Mouse (Mus musculus): ENCODE results near the gene Tctex1d4. TPM values are rescaled to one million over a fixed set of nuclear protein-coding genes. Genes with fewer than 3 reads are reported as not detected.

The Tctex1d4 gene
- 0.39 and 1.2 TPM in 2 replicates for polyA plus RNA-seq (2012; rRNA removed)

DNA sequence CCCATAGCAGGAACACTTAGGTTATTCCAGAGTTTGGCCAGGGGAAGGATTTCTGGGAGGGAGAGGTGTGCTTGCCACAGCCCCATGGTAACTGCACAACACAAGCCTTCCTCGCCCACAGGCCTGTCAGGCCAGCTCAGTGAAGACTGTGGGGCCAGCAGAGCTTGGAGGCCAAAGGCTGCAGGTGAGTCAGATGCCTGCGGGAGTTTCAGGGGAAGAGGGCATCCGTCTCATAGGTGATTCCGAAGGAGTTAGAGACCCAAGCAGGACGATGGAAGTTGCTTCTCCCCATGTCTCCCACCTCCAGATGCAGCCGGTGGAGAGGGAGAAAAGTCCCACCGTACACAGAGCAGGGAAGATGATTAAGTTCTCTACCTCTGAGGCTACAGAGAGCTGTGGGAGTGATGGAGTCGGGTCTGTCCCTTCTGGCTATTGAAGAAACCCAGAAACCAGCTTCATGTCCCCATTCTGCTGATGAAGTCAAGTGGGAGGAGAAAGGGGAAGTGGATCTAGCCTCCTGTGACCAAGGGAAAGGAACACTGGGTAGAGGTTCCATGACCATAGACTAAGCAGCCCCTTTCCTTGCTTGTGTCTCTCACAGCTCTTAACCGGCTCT lies at the start of gene Tctex1d4:
Tctex1d4 (plus strand) TSS at position 120 of the 616 bp plus-strand sequence.

DNA sequence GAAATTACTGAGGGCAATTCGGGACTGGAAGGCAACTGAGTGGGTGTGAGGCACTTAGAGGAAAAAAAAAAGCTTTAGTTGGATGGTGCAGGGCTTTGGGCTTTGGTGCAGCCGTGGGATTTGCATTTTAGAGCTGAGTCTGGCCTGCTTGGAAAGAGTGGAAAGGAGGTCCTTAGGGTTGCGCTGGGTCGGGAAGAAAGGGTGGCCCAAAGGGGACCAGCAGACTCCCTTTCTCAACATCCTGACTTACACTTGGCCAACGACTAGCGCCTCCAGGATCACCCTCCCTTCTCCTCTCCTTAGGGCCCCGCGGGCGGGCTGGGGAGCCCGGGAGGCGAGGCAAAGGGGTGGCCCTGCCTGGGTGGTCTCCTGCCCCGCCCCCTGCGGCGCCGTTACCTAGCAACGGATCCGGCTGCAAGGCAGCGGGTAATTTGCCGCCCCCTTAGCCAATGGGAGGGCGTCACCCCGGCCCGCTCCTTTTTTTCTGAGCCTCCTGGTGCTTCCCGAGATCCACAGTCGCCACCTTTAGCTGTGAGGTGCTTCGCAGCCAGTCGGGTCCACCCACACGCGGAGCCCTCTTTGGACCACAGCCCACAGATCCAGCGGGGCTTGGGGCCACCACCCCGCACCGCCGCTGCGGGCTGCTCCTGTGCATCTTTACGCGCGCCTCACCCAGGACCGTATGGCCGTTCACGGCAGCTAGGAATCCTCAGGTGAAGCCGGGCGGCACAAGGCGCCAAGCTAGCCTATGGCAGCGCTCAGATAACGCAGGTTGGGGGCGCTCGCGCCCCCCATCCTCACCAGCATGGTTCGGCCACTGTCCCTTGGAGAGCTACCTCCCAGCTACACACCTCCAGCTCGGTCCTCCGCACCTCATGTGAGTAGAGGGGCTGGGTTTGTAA lies 30.8 kb upstream of the Tctex1d4 start, which contains the start of gene Ptch2:
Ptch2 (plus strand) TSS at position 525 of the 902 bp plus-strand sequence.

DNA sequence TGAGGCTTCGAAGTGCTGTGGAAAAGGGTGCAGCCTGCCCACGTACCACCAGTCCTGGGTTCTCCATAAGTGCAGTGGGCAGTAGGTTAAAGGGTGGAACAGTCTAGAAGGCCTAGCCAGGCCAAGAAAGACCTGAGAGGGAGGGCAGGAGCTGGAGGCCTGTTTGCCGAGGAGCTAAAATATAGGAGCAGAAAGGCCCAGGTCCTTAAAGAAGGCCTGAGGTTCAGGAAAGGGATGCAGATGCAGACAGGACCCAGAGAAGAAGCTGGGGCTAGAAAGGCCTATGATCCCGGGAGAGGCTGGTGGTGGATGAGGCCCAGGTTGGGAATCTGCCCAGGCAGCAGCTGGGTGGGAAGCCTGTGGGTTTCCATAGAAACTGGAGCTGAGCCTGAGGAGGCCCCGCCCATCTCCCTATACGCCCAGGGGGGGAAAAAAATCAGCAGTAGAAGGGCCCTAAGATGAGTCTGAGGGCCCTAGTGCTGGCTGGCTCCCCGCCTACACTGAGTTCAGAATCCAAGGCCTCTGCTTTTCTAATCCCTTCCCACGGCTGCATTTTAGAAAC lies 1.2 kb upstream of the Tctex1d4 start, which contains the start of gene Btbd19:
Btbd19 (minus strand) TSS at position 378 of the 562 bp plus-strand sequence.

DNA sequence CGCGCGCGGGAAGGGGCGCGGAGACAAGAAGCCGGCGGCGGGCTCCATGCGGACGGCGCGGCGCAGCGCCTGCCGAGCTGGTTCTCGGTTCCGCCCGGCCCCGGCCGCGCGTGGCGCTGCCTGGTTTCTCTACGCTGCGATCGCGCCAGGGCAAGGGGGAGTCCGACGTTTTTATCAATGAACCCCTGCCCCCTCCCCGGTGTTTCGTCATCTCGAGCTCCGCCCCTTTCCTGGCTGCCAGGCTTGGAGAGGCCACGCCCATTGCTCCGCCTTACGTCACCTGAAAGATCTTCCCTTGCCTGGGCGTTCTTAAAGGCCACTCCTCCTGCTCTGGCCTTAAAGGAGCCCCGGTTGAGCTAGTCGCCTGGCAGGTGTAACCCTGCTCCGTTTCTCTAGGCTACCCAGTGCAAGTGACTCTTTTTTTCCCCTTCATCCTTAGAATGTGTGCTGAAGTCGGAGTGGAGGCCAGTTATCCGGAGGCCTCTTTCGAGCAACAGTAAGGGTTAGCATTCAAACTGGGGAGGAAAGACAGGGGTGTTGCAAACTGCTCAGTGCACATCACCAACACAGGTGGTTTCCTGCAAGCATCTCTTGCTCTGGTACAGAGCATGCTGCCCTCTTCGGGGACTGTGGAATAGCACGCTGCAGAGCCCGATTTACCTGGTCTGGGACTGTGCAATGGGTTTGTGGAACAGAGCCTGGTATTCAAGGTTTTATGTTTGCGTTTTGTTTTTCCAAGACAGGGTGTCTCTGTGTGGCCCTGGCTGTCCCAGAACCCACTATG lies 7.4 kb downstream of the Tctex1d4 start, which contains the start of gene Plk3:
Plk3 (minus strand) TSS at position 147 of the 784 bp plus-strand sequence.

DNA sequence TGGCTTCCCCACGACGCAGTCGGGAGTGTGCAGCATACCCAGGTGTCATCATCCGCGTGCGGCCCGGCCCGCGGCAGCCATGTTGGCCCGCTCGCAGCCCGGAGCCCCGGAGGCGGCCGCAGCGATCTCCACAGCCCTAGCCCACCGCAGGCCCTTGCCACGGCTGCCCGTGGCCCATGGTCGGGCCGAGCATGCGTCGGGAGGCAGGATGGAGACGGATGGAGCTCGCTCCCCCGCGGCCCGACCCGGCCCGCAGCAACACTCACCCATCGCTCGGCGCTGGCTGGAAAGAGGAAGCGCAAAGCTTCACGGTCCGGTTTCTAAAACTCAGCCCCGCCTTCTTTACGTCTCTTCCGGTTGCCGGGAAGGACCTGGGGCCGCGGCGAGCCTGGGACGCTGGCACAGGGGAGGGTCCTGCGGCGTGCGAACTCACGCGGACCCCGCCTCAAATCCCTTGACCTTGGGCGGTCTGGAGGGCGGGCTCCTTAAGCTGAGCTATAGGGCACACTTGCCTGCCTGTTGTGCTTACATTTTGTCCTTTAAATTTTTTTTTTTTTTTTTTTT lies 29.3 kb downstream of the Tctex1d4 start, which contains the start of gene Rps8:
Rps8 (minus strand) TSS at position 452 of the 564 bp plus-strand sequence.

Other genes with a start within 250 kb of the Tctex1d4 start
- gene Zswim5, start 249.4 kb upstream of the Tctex1d4 start, polyA plus RNA-seq (2012; rRNA removed), result 2.9 and 3.1 TPM in 2 replicates
- gene Urod, start 132.4 kb upstream of the Tctex1d4 start, polyA plus RNA-seq (2012; rRNA removed), result 39.6 and 41.4 TPM in 2 replicates
- 157 and 168 TPM in 2 replicates for gene Hectd3, start 131.5 kb upstream of the Tctex1d4 start, polyA plus RNA-seq (2012; rRNA removed)
- gene Eif2b3, start 107.4 kb upstream of the Tctex1d4 start, polyA plus RNA-seq (2012; rRNA removed), result 2.1 and 3.6 TPM in 2 replicates
- 5.2 and 6.2 TPM in 2 replicates for gene Ptch2, start 30.7 kb upstream of the Tctex1d4 start, polyA plus RNA-seq (2012; rRNA removed)
- gene Btbd19, start 1.1 kb upstream of the Tctex1d4 start, polyA plus RNA-seq (2012; rRNA removed), result 7.5 and 10.5 TPM in 2 replicates
- 55.5 and 93.9 TPM in 2 replicates for gene Plk3, start 7.2 kb downstream of the Tctex1d4 start, polyA plus RNA-seq (2012; rRNA removed)
- gene Rps8, start 29.4 kb downstream of the Tctex1d4 start, polyA plus RNA-seq (2012; rRNA removed), result 686 and 881 TPM in 2 replicates
- 2.2 and 3.2 TPM in 2 replicates for gene Kif2c, start 55.8 kb downstream of the Tctex1d4 start, polyA plus RNA-seq (2012; rRNA removed)
- 22.8 and 37.0 TPM in 2 replicates for gene Tmem53, start 125.2 kb downstream of the Tctex1d4 start, polyA plus RNA-seq (2012; rRNA removed)
- gene Armh1, start 125.3 kb downstream of the Tctex1d4 start, polyA plus RNA-seq (2012; rRNA removed), result 0.09 and 0.28 TPM in 2 replicates